Mouse (Mus musculus) hindbrain, embryonic 16.5 days (tissue): ENCODE results near the gene Nrxn1. TPM values are rescaled to one million over a fixed set of nuclear protein-coding genes. Genes with fewer than 3 reads are reported as not detected.

Source experiments
- ATAC-seq: fragments of 200-750 bp; cut with Nextera tagmentation; 2 replicates; pipeline ENCODE4 v1.8.0; 2017; ENCODE audit warnings: moderate TSS enrichment, moderate library complexity
- H3K27ac ChIP-seq: fragments of 300-500 bp; sonication (generic); 2 replicates; pipeline ENCODE4 v1.5.1; 2014; ENCODE audit warnings: low read depth, mild to moderate bottlenecking, control low read depth, low read length, moderate library complexity
- H3K27me3 ChIP-seq: fragments of 300-500 bp; sonication (generic); replicated peaks from 2 replicates; pipeline ENCODE4 v1.6.1; 2014; ENCODE audit warnings: low read length; ENCODE audit not compliant: control insufficient read depth, insufficient read depth
- H3K36me3 ChIP-seq: fragments of 300-500 bp; sonication (generic); 2 replicates; pipeline ENCODE4 v1.6.1; 2014; ENCODE audit warnings: mild to moderate bottlenecking, low read length, moderate library complexity, mixed read lengths; ENCODE audit not compliant: control insufficient read depth, insufficient read depth
- H3K4me1 ChIP-seq: fragments of 300-500 bp; sonication (generic); 2 replicates; pipeline ENCODE4 v1.6.1; 2014; ENCODE audit warnings: low read depth, low read length; ENCODE audit not compliant: control insufficient read depth, insufficient read depth
- H3K4me2 ChIP-seq: fragments of 300-500 bp; sonication (generic); 2 replicates; pipeline ENCODE4 v1.6.1; 2014; ENCODE audit warnings: mild to moderate bottlenecking, low read length, control low read depth, moderate library complexity
- H3K4me3 ChIP-seq: fragments of 300-500 bp; sonication (generic); 2 replicates; pipeline ENCODE4 v1.5.1; 2014; ENCODE audit warnings: mild to moderate bottlenecking, low read length, control low read depth, moderate library complexity
- H3K9ac ChIP-seq: fragments of 300-500 bp; sonication (generic); 2 replicates; pipeline ENCODE4 v1.6.1; 2014; ENCODE audit warnings: low read depth, mild to moderate bottlenecking, control low read depth, low read length, moderate library complexity
- H3K9me3 ChIP-seq: fragments of 300-500 bp; sonication (generic); 2 replicates; pipeline ENCODE4 v1.6.1; 2014; ENCODE audit warnings: mild to moderate bottlenecking, low read length, moderate library complexity; ENCODE audit not compliant: control insufficient read depth
- WGBS: fragments of 180-500 bp; shearing (Covaris S2); extraction: QIAGEN DNeasy Blood & Tissue Kit; methylation state at CpG from one replicate; pipeline ENCODE4 v1.1.7; 2014; 5-methylcytosine and 5-hydroxymethylcytosine counted together
- polyA plus RNA-seq: library from polyadenylated mRNA; unstranded; fragments of >200 nt; fragmentation: Nextera tagmentation; extraction: Ambion mirVana; gene quantifications from 2 replicates; pipeline ENCODE4 v1.2.1, GENCODE M21; 2015

Nrxn1 gene
- polyA plus RNA-seq, 1 experiment from 2014 or later, result 250 TPM

DNA sequence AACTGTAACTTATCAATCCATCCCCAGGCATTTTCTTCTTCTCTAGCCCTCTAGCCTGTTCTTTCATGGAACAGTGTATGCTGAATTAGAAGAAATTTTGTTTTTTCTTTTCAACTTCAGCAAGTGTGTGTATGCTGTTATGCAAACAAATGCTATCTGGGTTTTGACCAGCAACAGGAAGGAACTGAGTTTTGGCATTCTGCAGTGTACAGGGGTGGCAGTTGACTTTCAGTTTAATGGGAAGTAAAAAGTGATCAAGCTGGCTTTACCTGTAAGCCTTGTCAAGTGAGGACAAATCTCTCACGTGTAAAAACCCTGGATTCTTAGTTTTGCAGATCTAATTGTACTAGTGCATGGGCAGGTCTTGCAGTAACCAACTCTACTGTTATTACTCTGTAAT, 95.2 kb downstream of the Nrxn1 start:
- Histone ChIP-seq H3K4me2 (no peak overlapping the region), H3K27me3 (no peaks in the 10 kb centered on the region), H3K36me3 (no peaks in the 10 kb centered on the region), H3K4me1 (peaks cover 2% of the 10 kb centered on the region; the same call in 1 of the 2 replicates), H3K27ac (no peak overlapping the region), H3K9ac (no peak overlapping the region), H3K9me3 (no peaks in the 10 kb centered on the region), H3K4me3 (no peak overlapping the region)
- ATAC-seq, result no peak
- 83% methylated on average over 1 of the region's 1 CpGs for WGBS

DNA sequence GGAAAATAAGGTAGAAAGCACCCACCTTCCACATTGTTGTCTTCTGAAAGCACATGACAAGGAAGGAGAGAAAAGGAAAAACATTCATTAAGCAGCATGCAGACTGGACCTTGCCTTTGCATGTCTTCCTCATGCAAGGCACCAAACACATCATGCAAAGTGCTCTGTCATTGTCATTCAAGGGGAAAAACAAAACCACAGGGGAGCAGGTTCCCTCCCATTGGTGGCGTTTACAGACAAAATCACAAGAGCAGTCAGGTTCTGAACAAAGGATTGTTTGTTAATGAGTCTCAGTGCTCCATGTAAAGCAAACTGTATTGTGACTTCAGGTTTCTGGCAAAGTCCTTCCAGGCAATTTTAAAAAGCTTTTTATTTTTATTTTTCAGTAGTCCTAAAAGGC, 97.4 kb downstream of the Nrxn1 start:
- H3K9me3 ChIP-seq, result no peaks in the 10 kb centered on the region
- no peaks in the 10 kb centered on the region for H3K27me3 ChIP-seq
- H3K4me1 ChIP-seq, result peaks cover under 1% of the 10 kb centered on the region; the same call in 1 of the 2 replicates
- no peak overlapping the region for H3K27ac ChIP-seq
- no peak overlapping the region for H3K9ac ChIP-seq
- H3K4me2 ChIP-seq, result no peak overlapping the region
- no peak for ATAC-seq
- H3K4me3 ChIP-seq, result no peak overlapping the region
- 0% methylated on average over 1 of the region's 1 CpGs for WGBS
- H3K36me3 ChIP-seq, result no peaks in the 10 kb centered on the region

DNA sequence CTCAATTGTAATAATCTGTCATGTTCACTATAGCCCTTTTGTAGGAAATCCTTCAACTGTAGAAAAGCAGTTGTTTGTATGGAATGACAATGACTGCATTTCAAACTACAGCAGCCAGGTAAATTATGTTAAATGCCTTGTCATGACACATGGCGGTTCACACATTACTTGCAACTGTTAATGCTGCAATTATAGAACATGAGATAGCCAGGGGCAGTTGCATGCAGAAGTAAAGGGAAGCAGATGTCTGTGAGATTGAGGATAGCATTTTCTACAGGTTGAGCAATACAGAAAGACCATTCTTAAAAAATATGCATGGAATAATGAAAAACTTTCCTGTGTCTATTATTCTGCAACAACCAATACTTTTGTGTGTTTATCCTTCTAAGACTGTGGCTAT, 98.6 kb downstream of the Nrxn1 start:
- H3K9ac ChIP-seq, result no peak overlapping the region
- H3K27me3 ChIP-seq, result no peaks in the 10 kb centered on the region
- no peak overlapping the region for H3K4me2 ChIP-seq
- H3K9me3 ChIP-seq, result no peaks in the 10 kb centered on the region
- H3K27ac ChIP-seq, result no peak overlapping the region
- no peak for ATAC-seq
- H3K4me1 ChIP-seq, result no peaks in the 10 kb centered on the region
- 40% methylated on average over 1 of the region's 1 CpGs for WGBS
- no peak overlapping the region for H3K4me3 ChIP-seq
- no peaks in the 10 kb centered on the region for H3K36me3 ChIP-seq

DNA sequence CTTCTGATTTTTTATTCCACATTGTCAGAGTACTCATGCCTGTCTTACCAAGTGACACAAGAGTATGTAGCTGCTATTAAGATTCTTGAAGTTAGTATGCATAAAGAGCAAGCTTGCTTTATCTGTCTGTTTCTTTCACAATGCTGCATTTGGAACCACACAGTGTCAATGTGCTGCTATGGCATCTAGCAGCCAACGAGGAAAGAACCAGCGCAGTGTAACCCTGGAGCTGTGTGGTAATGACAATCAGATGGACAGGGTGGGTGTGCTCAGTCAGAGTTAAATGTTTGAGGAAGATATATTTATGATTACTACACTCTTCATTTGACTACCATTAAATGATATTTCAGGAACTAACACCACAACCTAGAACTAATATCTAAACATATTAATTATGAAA, 102.1 kb downstream of the Nrxn1 start:
- no peak overlapping the region for H3K4me3 ChIP-seq
- no peaks in the 10 kb centered on the region for H3K27me3 ChIP-seq
- no peaks in the 10 kb centered on the region for H3K9me3 ChIP-seq
- ATAC-seq, result no peak
- no peak overlapping the region for H3K27ac ChIP-seq
- no peak overlapping the region for H3K9ac ChIP-seq
- H3K4me1 ChIP-seq, result no peaks in the 10 kb centered on the region
- H3K4me2 ChIP-seq, result no peak overlapping the region
- WGBS, result 51% methylated on average over 2 of the region's 2 CpGs
- H3K36me3 ChIP-seq, result no peaks in the 10 kb centered on the region

DNA sequence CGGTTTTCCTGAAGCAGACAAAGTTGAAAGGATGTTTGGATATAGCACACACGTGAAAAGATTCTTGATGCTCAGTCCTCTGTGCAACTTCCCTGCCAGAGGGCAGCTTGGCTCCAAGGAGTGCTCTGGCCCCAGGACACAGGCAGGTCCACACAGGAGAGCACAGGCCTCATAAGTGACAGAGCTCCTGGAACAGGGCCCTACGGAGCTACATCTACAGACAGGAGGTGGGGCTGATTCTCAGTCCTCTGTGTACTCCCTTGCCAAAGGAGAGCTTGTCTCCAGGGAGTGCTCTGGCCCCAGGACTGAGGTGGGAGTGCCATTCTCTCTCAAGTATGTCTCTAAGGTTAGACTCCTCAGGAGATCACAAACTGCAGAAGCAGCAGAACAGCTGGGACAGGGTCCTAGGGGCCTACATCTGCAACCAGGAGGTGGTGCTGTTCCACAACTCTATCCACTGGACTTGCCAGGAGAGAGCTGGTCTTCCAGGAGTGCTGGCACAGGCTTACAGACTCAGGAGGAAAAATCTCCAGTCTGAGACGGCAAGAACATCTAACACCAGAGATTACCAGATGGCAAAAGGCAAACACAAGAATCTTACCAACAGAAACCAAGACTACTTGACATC, 129.9 kb downstream of the Nrxn1 start:
- Histone ChIP-seq H3K9ac (no peak overlapping the region), H3K9me3 (no peaks in the 10 kb centered on the region), H3K4me2 (no peak overlapping the region), H3K27me3 (no peaks in the 10 kb centered on the region), H3K27ac (no peak overlapping the region), H3K4me3 (no peak overlapping the region), H3K4me1 (no peaks in the 10 kb centered on the region), H3K36me3 (no peaks in the 10 kb centered on the region)
- peak; percentile 78 for ATAC-seq
- WGBS, result 58% methylated on average over 4 of the region's 4 CpGs

DNA sequence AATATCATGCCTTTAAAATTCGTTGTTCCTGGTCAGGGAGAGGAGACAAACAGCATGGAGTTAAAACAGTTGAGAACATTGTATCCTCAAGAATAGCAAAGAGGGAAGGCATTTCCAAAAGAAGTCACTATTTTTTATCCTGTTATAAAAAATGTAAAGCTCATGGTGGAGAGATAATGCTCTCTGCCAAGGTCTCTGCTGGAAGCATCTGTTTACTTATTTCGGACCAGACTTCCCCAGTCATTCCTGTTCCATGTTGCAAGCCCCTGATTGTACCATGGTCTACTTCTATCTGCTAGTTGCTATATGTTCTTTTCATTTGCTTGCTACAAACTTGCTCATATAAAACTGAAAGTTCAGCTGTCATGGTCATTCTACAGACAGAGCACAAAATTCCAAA, 137.7 kb downstream of the Nrxn1 start:
- Histone ChIP-seq H3K36me3 (no peaks in the 10 kb centered on the region), H3K27me3 (no peaks in the 10 kb centered on the region), H3K4me3 (no peak overlapping the region), H3K9me3 (no peaks in the 10 kb centered on the region), H3K27ac (no peak overlapping the region), H3K4me1 (no peaks in the 10 kb centered on the region), H3K4me2 (no peak overlapping the region), H3K9ac (no peak overlapping the region)
- no peak for ATAC-seq
- WGBS, result 69% methylated on average over 2 of the region's 2 CpGs

DNA sequence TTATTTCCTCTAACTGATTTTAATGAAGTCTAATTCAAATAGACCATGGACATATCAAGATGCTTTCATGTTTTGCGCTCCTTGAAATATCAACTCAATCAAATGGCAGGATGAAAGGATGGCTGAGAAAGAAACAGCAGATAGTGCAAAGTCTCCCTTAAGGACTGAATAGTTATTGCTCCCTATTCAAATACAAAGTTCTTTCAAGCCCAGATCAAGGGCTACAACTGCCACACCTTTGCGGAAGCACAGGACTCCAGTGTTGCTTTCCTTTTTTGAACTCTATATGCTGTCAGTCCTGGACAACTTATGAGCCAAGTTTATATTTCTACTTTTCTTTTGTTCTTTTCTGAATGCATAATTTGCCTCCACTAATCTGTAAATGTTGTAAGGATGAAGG, 157.9 kb downstream of the Nrxn1 start:
- H3K9me3 ChIP-seq, result no peaks in the 10 kb centered on the region
- H3K4me2 ChIP-seq, result no peak overlapping the region
- H3K27ac ChIP-seq, result no peak overlapping the region
- H3K27me3 ChIP-seq, result no peaks in the 10 kb centered on the region
- ATAC-seq, result no peak
- no peaks in the 10 kb centered on the region for H3K36me3 ChIP-seq
- H3K4me3 ChIP-seq, result no peak overlapping the region
- WGBS, result 96% methylated on average over 2 of the region's 2 CpGs
- H3K9ac ChIP-seq, result no peak overlapping the region
- H3K4me1 ChIP-seq, result no peaks in the 10 kb centered on the region

DNA sequence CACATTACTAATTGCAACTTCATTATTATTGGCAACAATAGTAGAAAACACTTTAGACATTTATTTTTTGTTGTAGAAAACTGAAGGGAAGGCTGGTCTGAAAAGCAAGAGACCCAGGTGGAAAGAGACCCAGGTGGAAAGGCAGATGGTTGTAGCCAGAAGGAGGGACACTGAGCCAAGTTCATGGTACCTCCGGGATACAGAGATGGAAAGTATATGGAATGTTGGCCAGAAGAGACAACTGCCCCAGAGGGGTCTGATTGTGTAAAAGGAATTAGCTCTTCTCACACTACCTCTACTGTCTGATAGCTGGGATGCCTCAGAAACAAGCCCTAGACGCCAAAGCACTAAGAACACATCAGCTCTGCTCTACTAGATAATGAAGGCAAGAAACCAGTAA, 179.6 kb downstream of the Nrxn1 start:
- peak; percentile 76 for ATAC-seq
- Histone ChIP-seq H3K4me1 (no peaks in the 10 kb centered on the region), H3K36me3 (no peaks in the 10 kb centered on the region), H3K9ac (no peak overlapping the region), H3K4me2 (no peak overlapping the region), H3K27me3 (no peaks in the 10 kb centered on the region), H3K4me3 (no peak overlapping the region), H3K9me3 (no peaks in the 10 kb centered on the region), H3K27ac (no peak overlapping the region)
- WGBS, result 61% methylated on average over 2 of the region's 2 CpGs

DNA sequence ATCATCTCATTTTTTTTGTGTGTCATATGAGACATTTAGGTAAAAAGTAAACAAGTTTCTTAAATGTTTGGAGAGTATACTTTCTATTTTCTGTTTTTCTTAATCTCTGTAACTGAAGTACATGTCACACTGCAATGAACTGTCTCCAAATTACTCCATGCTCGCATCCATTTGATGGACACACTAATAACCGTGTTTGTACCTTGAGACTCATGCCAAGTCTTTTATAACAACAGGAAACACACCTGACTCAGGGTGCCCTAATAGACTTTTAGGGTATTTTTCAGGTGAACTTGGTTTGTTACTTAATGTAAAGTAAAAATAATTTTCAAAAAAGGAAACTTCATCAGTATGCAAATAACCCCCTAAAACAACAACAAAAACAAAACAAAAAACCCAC, 180.1 kb downstream of the Nrxn1 start:
- Histone ChIP-seq H3K36me3 (no peaks in the 10 kb centered on the region), H3K4me3 (no peak overlapping the region), H3K4me1 (no peaks in the 10 kb centered on the region), H3K27me3 (no peaks in the 10 kb centered on the region), H3K27ac (no peak overlapping the region), H3K9ac (no peak overlapping the region), H3K9me3 (no peaks in the 10 kb centered on the region), H3K4me2 (no peak overlapping the region)
- WGBS, result 68% methylated on average over 2 of the region's 2 CpGs
- no peak for ATAC-seq

DNA sequence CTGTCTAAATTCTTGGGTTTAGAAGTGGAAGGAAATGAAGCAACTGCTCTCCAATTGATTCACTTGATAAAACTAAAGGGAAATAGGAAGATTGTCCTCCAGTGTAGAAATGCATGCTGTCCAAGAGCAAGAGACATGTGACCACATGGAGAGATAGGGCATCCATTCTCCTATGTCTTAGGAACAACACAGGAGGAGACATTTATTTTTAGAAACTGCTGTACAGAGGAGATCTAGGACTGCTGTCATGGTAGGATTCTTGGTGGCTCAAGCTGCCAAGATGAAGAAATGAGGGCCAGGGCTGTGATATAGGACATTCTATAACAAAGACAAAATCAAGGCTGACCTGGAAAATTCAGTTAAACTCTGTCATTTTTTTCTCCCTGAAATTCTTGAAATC, 180.5 kb downstream of the Nrxn1 start:
- Histone ChIP-seq H3K27me3 (no peaks in the 10 kb centered on the region), H3K4me1 (no peaks in the 10 kb centered on the region), H3K4me2 (no peak overlapping the region), H3K36me3 (no peaks in the 10 kb centered on the region), H3K4me3 (no peak overlapping the region), H3K9ac (no peak overlapping the region), H3K9me3 (no peaks in the 10 kb centered on the region), H3K27ac (no peak overlapping the region)
- no peak for ATAC-seq
